Mouse (Mus musculus) induced T-regulatory cell, adult 2 months (primary cell): ENCODE data around the gene Strip2.

Experiments used
- DNase-seq: peaks from one replicate; pipeline ENCODE4 v3.0.0-alpha.2; 2012; ENCODE audit warnings: low read depth

The Strip2 gene

DNA sequence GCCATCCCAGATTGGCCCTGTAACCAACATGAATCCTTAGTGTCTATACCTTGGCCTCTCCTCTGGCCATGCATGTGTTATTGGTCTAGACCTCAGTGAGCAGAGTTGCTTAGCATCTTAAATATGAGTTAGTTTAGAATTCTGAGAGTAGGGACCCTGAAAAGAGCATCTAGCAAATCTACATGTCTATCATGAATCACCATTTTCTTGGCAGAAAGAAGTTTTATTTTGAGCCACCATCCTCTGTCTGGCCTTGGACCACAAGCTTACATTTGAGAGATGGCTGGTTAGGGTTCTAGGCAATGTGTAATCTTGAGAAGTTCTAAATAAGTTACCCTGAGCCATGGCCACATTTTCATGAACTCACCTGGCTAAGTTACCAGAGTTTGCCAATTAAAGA is 13.3 kb downstream of the Strip2 start:
- no peak for DNase-seq

- DNase-seq, result no peak
These were observed 13.9 kb downstream of the Strip2 start for GRCm38 (mm10) chr6:29930665-29931064.

- DNase-seq, result no peak
These were observed 14.4 kb downstream of the Strip2 start for GRCm38 (mm10) chr6:29931181-29931580.

- no peak for DNase-seq
These were observed 18.9 kb downstream of the Strip2 start for GRCm38 (mm10) chr6:29935741-29936140.

DNA sequence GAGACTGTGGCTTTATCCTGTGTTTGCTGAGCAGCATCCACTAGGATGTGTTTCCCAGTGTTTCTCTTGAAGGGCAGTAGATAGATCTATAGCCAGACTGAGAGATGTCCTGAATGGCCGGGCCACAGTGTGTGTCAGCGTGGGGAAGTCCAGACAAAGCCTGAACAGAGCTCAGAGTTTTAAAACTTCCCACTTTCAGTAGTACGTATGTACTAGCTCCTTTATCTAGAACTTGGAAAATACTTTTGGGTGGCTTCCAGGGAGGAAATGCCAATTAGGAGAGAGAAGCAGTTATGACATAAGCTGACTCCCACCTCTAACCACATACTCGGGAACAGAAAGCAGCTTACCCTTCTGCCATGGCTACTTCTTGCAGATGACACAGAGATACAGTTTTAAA is 23.6 kb downstream of the Strip2 start:
- no peak for DNase-seq

GRCm38 (mm10) chr6:29941036-29941435 is 24.2 kb downstream of the Strip2 start:
- DNase-seq, result no peak

- DNase-seq, result no peak
These were observed 27.7 kb downstream of the Strip2 start for GRCm38 (mm10) chr6:29944465-29944864.

GRCm38 (mm10) chr6:29946568-29946967 is 29.8 kb downstream of the Strip2 start:
- DNase-seq, result peak; percentile 47

DNA sequence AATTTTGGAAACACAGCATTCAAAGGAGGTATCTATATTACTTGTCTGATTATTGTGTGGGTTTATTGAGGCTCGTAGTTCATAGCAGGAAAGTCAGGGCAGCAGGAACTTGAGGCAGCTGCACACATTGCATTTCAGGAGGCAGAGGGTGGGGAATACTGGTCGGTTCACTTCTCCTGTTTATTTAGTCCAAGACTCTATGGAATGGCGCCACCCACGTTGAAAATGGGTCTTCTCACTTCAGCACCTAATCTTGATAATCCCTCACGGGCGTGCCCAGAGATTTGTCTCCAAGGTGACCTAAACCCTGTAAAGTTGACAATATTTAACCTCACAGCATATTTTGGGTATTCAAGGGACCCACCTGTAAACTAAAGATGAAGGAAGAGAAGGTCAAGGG is 31.0 kb downstream of the Strip2 start:
- no peak for DNase-seq

- no peak for DNase-seq
These were observed 39.9 kb downstream of the Strip2 start for GRCm38 (mm10) chr6:29956749-29957148.

GRCm38 (mm10) chr6:29958669-29959068 is 41.9 kb downstream of the Strip2 start:
- DNase-seq, result no peak

- DNase-seq, result no peak
These were observed 44.3 kb downstream of the Strip2 start for GRCm38 (mm10) chr6:29961081-29961480.

- DNase-seq, result no peak
These were observed 51.1 kb downstream of the Strip2 start for GRCm38 (mm10) chr6:29967917-29968316.

- no peak for DNase-seq
These were observed 56.5 kb downstream of the Strip2 start for GRCm38 (mm10) chr6:29973341-29973740.

- DNase-seq, result peak; percentile 54
These were observed 58.0 kb downstream of the Strip2 start for GRCm38 (mm10) chr6:29974836-29975235.

DNA sequence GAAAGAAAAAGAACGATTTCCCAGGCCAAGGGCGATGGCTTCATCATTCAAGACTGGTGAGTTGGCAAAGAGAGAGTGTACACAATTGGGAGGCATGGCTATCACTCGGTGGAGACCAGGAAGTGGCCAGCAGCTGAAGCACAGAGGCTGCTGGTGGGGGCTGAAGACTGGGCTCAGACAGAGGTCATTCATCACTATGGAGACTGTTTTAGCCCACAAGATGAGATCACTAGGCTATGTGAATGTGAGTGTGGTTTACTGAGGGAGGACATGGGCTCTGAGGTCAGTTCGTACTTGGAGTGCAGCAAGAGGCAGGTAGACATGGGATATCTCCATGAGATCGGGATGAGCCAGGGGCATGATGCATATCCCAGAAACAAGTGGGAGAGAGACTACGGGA is 63.6 kb downstream of the Strip2 start:
- DNase-seq, result no peak

DNA sequence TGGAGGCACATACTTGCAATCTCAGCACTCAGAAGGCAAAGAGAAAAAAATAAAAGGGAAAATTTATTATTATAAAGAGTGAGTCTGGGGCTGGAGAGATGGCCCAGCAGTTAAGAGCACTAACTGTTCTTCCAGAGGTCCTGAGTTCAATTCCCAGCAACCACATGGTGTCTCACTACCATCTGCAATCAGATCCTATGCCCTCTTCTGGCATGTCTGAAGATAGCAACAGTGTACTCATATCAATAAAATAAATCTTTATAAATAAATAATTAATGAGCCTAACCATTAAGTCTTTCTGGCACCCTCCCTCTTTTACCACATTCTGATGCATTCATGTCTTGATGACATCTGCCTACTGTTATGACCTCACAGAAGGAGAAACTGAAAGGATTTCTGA is 65.0 kb downstream of the Strip2 start:
- DNase-seq, result peak; percentile 34

GRCm38 (mm10) chr6:29985058-29985498 is 68.3 kb downstream of the Strip2 start:
- DNase-seq, result peak; percentile 98

DNA sequence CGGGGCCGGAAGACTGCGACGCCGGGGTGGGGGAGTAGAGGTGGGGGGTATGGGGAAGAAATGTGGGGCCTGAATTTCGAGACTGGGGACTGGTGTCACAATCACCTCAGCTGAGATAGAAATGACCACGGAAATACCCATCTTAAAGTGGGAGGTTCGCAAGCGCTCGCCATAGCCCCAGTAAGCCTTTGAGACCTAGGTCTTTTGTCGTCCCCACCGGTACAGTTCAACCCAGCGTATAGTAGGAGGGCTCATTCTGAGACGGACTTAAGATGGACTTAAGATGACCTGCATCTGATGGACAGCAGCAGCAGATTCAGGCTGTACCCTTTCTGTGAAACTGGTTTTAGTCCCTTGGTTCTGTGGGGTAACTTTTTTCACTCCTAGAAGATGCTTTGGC is 68.7 kb downstream of the Strip2 start:
- DNase-seq, result no peak

GRCm38 (mm10) chr6:29985986-29986385 is 69.2 kb downstream of the Strip2 start:
- no peak for DNase-seq

DNA sequence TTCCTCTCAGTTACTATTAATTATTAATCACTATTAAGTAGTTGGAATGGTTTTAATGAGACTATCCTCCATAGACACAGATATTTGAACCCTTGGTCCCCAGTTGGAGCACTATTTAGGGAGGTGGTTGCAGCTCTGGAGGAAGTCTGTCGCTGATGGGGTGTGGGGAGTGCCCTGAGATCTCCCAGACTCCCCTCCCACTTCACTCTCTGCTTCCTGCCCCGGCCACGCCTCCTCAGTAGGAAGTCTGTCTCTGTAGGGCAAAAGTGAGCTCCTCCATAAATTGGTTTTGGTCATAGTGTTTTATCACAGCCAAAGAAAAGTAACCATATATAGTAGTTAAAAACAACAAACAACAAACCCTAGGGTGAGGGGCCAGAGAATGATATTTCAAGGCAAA is 70.4 kb downstream of the Strip2 start:
- peak; percentile 45 for DNase-seq

- no peak for DNase-seq
These were observed 81.3 kb downstream of the Strip2 start for GRCm38 (mm10) chr6:29998140-29998539.

DNA sequence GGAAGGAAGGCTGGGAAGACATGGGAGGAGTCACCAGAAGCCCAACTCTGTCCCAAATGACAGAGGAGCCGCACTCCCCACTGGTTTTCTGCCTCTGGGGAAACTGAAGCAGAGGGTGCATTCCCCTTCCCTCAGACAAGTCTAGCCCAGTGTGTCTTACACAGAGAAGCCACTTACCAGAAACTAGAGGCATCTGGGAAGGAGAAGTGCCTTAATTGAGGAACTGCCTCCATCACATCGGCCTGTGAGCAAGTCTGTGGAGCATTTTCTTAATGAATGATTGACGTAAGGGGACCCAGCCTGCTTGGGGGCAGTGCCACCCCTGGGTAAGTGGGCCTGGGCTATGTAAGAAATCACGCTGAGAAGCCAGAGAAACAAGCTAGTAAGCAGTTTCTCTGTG is 82.0 kb downstream of the Strip2 start:
- no peak for DNase-seq

DNA sequence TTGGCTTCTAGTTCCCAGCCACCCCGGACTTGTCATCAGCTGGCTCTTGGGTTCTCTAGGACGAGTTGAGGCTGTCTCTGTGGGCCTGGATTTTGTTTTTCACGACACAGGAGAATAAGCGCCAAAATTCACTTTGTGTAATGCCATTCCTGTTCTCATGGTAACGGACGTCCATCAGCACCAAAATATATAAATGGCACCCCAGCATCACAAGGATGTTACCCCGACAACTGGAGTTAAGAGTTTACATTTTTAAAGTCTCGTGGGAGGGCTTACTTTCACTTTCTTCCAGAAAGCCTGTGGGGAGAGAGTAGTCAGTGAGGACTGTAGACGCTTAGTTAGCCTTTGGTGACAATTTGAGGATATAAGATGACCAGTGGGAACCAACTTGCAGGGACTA is 85.8 kb downstream of the Strip2 start:
- no peak for DNase-seq

- DNase-seq, result no peak
These were observed 89.0 kb downstream of the Strip2 start for GRCm38 (mm10) chr6:30005851-30006250.
